Mouse (Mus musculus): ENCODE results near the gene 1700018B08Rik. TPM values are rescaled to one million over a fixed set of nuclear protein-coding genes. Genes with fewer than 3 reads are reported as not detected.

1700018B08Rik gene
- not detected in 2 replicates for polyA plus RNA-seq (2014; fragmentation: Nextera tagmentation; extraction: Ambion mirVana)

GRCm38 (mm10) chr8:121544276-121544785 lies at the start of gene 1700018B08Rik:
1700018B08Rik (minus strand) TSS chr8:121544320.
- Histone ChIP-seq H3K4me1 (ENCODE audit: control insufficient read depth, insufficient read depth, low read length) (no peaks in the 10 kb centered on the region), H3K4me2 (ENCODE audit: low read length) (no peak within 1 kb of the TSS), H3K4me3 (ENCODE audit: low read depth, low read length) (no peak within 1 kb of the TSS), H3K27me3 (replicated peaks; ENCODE audit: control insufficient read depth, insufficient read depth, low read length) (no peaks in the 10 kb centered on the region), H3K27ac (ENCODE audit: low read depth, low read length) (no peak within 1 kb of the TSS), H3K9ac (ENCODE audit: low read length) (no peak within 1 kb of the TSS), H3K36me3 (ENCODE audit: control insufficient read depth, insufficient read depth, low read length) (peaks cover under 1% of the 10 kb centered on the region), H3K9me3 (replicated peaks; ENCODE audit: control insufficient read depth, low read length) (no peaks in the 10 kb centered on the region)
- ATAC-seq (no peak), DNase-seq (ENCODE audit: low spot score) (no peak)
- 88% methylated on average over 12 of the region's 12 CpGs for WGBS

- WGBS = 91% methylated on average over 5 of the region's 5 CpGs
- peaks cover 19% of the 10 kb centered on the region for H3K4me1 ChIP-seq (ENCODE audit: control insufficient read depth, insufficient read depth, low read length)
- no peaks in the 10 kb centered on the region for H3K27me3 ChIP-seq (replicated peaks; ENCODE audit: control insufficient read depth, insufficient read depth, low read length)
- H3K4me2 ChIP-seq (ENCODE audit: low read length) = no peak overlapping the region
- no peak overlapping the region for H3K9ac ChIP-seq (ENCODE audit: low read length)
- no peak for ATAC-seq
- peaks cover 47% of the 10 kb centered on the region for H3K36me3 ChIP-seq (ENCODE audit: control insufficient read depth, insufficient read depth, low read length)
- H3K9me3 ChIP-seq (replicated peaks; ENCODE audit: control insufficient read depth, low read length) = no peaks in the 10 kb centered on the region
- DNase-seq (ENCODE audit: low spot score) = no peak
- H3K4me3 ChIP-seq (ENCODE audit: low read depth, low read length) = no peak overlapping the region
- no peak overlapping the region for H3K27ac ChIP-seq (ENCODE audit: low read depth, low read length)
Observed at GRCm38 (mm10) chr8:121593293-121593692, 49.2 kb upstream of the 1700018B08Rik start.

GRCm38 (mm10) chr8:121591178-121592066 lies 47.3 kb upstream of the 1700018B08Rik start:
- H3K4me1 ChIP-seq (ENCODE audit: control insufficient read depth, insufficient read depth, low read length) = peaks cover 19% of the 10 kb centered on the region
- H3K4me2 ChIP-seq (ENCODE audit: low read length) = peak overlapping the region; percentile 91
- peak overlapping the region; percentile 72; the same call in 1 of the 2 replicates for H3K27ac ChIP-seq (ENCODE audit: low read depth, low read length)
- ATAC-seq (no peak), DNase-seq (ENCODE audit: low spot score) (peak; percentile 51)
- H3K9me3 ChIP-seq (replicated peaks; ENCODE audit: control insufficient read depth, low read length) = no peaks in the 10 kb centered on the region
- H3K9ac ChIP-seq (ENCODE audit: low read length) = peak overlapping the region; percentile 92
- H3K36me3 ChIP-seq (ENCODE audit: control insufficient read depth, insufficient read depth, low read length) = peaks cover 31% of the 10 kb centered on the region
- no peaks in the 10 kb centered on the region for H3K27me3 ChIP-seq (replicated peaks; ENCODE audit: control insufficient read depth, insufficient read depth, low read length)
- H3K4me3 ChIP-seq (ENCODE audit: low read depth, low read length) = peak overlapping the region; percentile 85
- 18% methylated on average over 20 of the region's 20 CpGs for WGBS

- Histone ChIP-seq H3K4me2 (ENCODE audit: low read length) (peak within 1 kb of the TSS; percentile 91), H3K9ac (ENCODE audit: low read length) (peak within 1 kb of the TSS; percentile 92), H3K4me1 (ENCODE audit: control insufficient read depth, insufficient read depth, low read length) (peaks cover 21% of the 10 kb centered on the region), H3K27me3 (replicated peaks; ENCODE audit: control insufficient read depth, insufficient read depth, low read length) (no peaks in the 10 kb centered on the region), H3K4me3 (ENCODE audit: low read depth, low read length) (peak within 1 kb of the TSS; percentile 85), H3K9me3 (replicated peaks; ENCODE audit: control insufficient read depth, low read length) (no peaks in the 10 kb centered on the region), H3K36me3 (ENCODE audit: control insufficient read depth, insufficient read depth, low read length) (peaks cover 22% of the 10 kb centered on the region), H3K27ac (ENCODE audit: low read depth, low read length) (peak within 1 kb of the TSS; percentile 72)
- ATAC-seq (peak; percentile 88), DNase-seq (ENCODE audit: low spot score) (peak; percentile 97)
- WGBS = under 1% methylated on average over 90 of the region's 94 CpGs
Observed at GRCm38 (mm10) chr8:121590203-121591177, 46.4 kb upstream of the 1700018B08Rik start, which contains the start of gene Map1lc3b. Map1lc3b (plus strand) TSS chr8:121590361.

GRCm38 (mm10) chr8:121589205-121589726 lies 45.1 kb upstream of the 1700018B08Rik start:
- DNase-seq (ENCODE audit: low spot score) = no peak
- Histone ChIP-seq H3K9me3 (replicated peaks; ENCODE audit: control insufficient read depth, low read length) (no peaks in the 10 kb centered on the region), H3K9ac (ENCODE audit: low read length) (peak overlapping the region; percentile 56; the same call in 1 of the 2 replicates), H3K27me3 (replicated peaks; ENCODE audit: control insufficient read depth, insufficient read depth, low read length) (no peaks in the 10 kb centered on the region), H3K27ac (ENCODE audit: low read depth, low read length) (no peak overlapping the region), H3K4me1 (ENCODE audit: control insufficient read depth, insufficient read depth, low read length) (peaks cover 21% of the 10 kb centered on the region), H3K36me3 (ENCODE audit: control insufficient read depth, insufficient read depth, low read length) (peaks cover 11% of the 10 kb centered on the region), H3K4me3 (ENCODE audit: low read depth, low read length) (no peak overlapping the region), H3K4me2 (ENCODE audit: low read length) (peak overlapping the region; percentile 91; the same call in 1 of the 2 replicates)
- no peak for ATAC-seq
- 59% methylated on average over 2 of the region's 2 CpGs for WGBS

- Histone ChIP-seq H3K4me3 (ENCODE audit: low read depth, low read length) (no peak overlapping the region), H3K36me3 (ENCODE audit: control insufficient read depth, insufficient read depth, low read length) (peaks cover 6% of the 10 kb centered on the region), H3K27ac (ENCODE audit: low read depth, low read length) (no peak overlapping the region), H3K9me3 (replicated peaks; ENCODE audit: control insufficient read depth, low read length) (no peaks in the 10 kb centered on the region), H3K27me3 (replicated peaks; ENCODE audit: control insufficient read depth, insufficient read depth, low read length) (no peaks in the 10 kb centered on the region), H3K9ac (ENCODE audit: low read length) (no peak overlapping the region), H3K4me1 (ENCODE audit: control insufficient read depth, insufficient read depth, low read length) (peaks cover 21% of the 10 kb centered on the region), H3K4me2 (ENCODE audit: low read length) (no peak overlapping the region)
- DNase-seq (ENCODE audit: low spot score) (no peak), ATAC-seq (no peak)
- WGBS = 82% methylated on average over 4 of the region's 4 CpGs
Observed at GRCm38 (mm10) chr8:121588750-121589149, 44.6 kb upstream of the 1700018B08Rik start.

GRCm38 (mm10) chr8:121585159-121585825 lies 41.2 kb upstream of the 1700018B08Rik start:
- Histone ChIP-seq H3K4me1 (ENCODE audit: control insufficient read depth, insufficient read depth, low read length) (peaks cover 8% of the 10 kb centered on the region), H3K36me3 (ENCODE audit: control insufficient read depth, insufficient read depth, low read length) (no peaks in the 10 kb centered on the region), H3K9ac (ENCODE audit: low read length) (peak overlapping the region; percentile 59), H3K27ac (ENCODE audit: low read depth, low read length) (no peak overlapping the region), H3K4me3 (ENCODE audit: low read depth, low read length) (peak overlapping the region; percentile 52), H3K9me3 (replicated peaks; ENCODE audit: control insufficient read depth, low read length) (no peaks in the 10 kb centered on the region), H3K4me2 (ENCODE audit: low read length) (peak overlapping the region; percentile 53), H3K27me3 (replicated peaks; ENCODE audit: control insufficient read depth, insufficient read depth, low read length) (no peaks in the 10 kb centered on the region)
- peak; percentile 99 for DNase-seq (ENCODE audit: low spot score)
- WGBS = under 1% methylated on average over 47 of the region's 47 CpGs
- peak; percentile 96 for ATAC-seq

- peak overlapping the region; percentile 52 for H3K4me3 ChIP-seq (ENCODE audit: low read depth, low read length)
- no peaks in the 10 kb centered on the region for H3K9me3 ChIP-seq (replicated peaks; ENCODE audit: control insufficient read depth, low read length)
- no peak for DNase-seq (ENCODE audit: low spot score)
- 47% methylated on average over 13 of the region's 13 CpGs for WGBS
- ATAC-seq = no peak
- H3K4me1 ChIP-seq (ENCODE audit: control insufficient read depth, insufficient read depth, low read length) = peaks cover 6% of the 10 kb centered on the region
- no peaks in the 10 kb centered on the region for H3K27me3 ChIP-seq (replicated peaks; ENCODE audit: control insufficient read depth, insufficient read depth, low read length)
- H3K36me3 ChIP-seq (ENCODE audit: control insufficient read depth, insufficient read depth, low read length) = no peaks in the 10 kb centered on the region
- H3K9ac ChIP-seq (ENCODE audit: low read length) = peak overlapping the region; percentile 59; the same call in 1 of the 2 replicates
- no peak overlapping the region for H3K27ac ChIP-seq (ENCODE audit: low read depth, low read length)
- peak overlapping the region; percentile 53 for H3K4me2 ChIP-seq (ENCODE audit: low read length)
Observed at GRCm38 (mm10) chr8:121584730-121585129, 40.6 kb upstream of the 1700018B08Rik start.
